Mouse (Mus musculus): Measurements from ENCODE around the gene Espn. TPM values are rescaled to one million over a fixed set of nuclear protein-coding genes. Genes with fewer than 3 reads are reported as not detected.

Espn gene
- polyA plus RNA-seq, 1 experiment from 2014 or later = 13.8 TPM

GRCm38 (mm10) chr4:152135363-152135762 lies 16.8 kb downstream of the Espn start:
- Histone ChIP-seq H3K4me2 (replicated peaks; ENCODE audit: low read depth) (no peak overlapping the region), H3K27ac (replicated peaks) (no peak overlapping the region), H3K9me3 (ENCODE audit: control insufficient read depth, low read length) (no peaks in the 10 kb centered on the region), H3K9ac (ENCODE audit: low read length) (no peak overlapping the region), H3K4me1 (replicated peaks; ENCODE audit: control insufficient read depth, insufficient read depth) (no peaks in the 10 kb centered on the region; the same call in 1 of the 2 replicates), H3K27me3 (ENCODE audit: control insufficient read depth, insufficient read depth, low read length) (peaks cover 6% of the 10 kb centered on the region; the same call in 1 of the 2 replicates), H3K4me3 (ENCODE audit: low read depth, low read length) (no peak overlapping the region), H3K36me3 (ENCODE audit: control insufficient read depth, insufficient read depth, low read length) (no peaks in the 10 kb centered on the region)
- TF ChIP-seq EP300 (optimal IDR thresholded peaks at IDR 0.05) (no peak), CTCF (IDR thresholded peaks at IDR 0.05; ENCODE audit: low read depth) (no peak)
- no peak for ATAC-seq (ENCODE audit: low FRiP score, low TSS enrichment)
- WGBS = 69% methylated on average over 12 of the region's 12 CpGs
- no peak for DNase-seq (ENCODE audit: low spot score)

DNA sequence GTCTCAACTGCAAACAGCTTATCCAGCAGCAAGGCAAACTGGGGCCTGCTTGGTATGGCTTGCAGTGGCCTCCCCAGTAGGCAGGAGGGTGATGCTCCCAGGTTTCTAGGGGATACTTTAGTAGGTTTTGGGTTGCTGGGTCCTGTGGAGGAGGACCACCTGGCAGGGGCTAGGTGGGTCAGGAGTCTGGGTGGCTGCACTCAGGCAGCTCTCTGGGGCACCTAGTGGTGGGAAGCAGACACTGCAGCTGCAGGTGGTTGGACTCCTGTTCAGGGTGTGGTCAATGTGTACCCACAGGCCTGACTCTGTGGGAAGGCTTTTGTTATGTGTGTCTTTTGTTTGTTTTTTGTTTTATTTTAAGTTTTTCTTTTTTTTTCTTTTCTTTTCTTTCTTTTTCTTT lies 17.7 kb downstream of the Espn start:
- H3K27ac ChIP-seq (replicated peaks) = no peak overlapping the region
- peaks cover 6% of the 10 kb centered on the region for H3K27me3 ChIP-seq (ENCODE audit: control insufficient read depth, insufficient read depth, low read length)
- no peak for ATAC-seq (ENCODE audit: low FRiP score, low TSS enrichment)
- H3K4me2 ChIP-seq (replicated peaks; ENCODE audit: low read depth) = no peak overlapping the region
- H3K9ac ChIP-seq (ENCODE audit: low read length) = no peak overlapping the region
- no peaks in the 10 kb centered on the region for H3K36me3 ChIP-seq (ENCODE audit: control insufficient read depth, insufficient read depth, low read length)
- DNase-seq (ENCODE audit: low spot score) = peak; percentile 79
- H3K9me3 ChIP-seq (ENCODE audit: control insufficient read depth, low read length) = no peaks in the 10 kb centered on the region
- TF ChIP-seq EP300 (optimal IDR thresholded peaks at IDR 0.05) (no peak), CTCF (IDR thresholded peaks at IDR 0.05; ENCODE audit: low read depth) (peak; percentile 78)
- H3K4me3 ChIP-seq (ENCODE audit: low read depth, low read length) = no peak overlapping the region
- H3K4me1 ChIP-seq (replicated peaks; ENCODE audit: control insufficient read depth, insufficient read depth) = no peaks in the 10 kb centered on the region; the same call in 1 of the 2 replicates

GRCm38 (mm10) chr4:152133213-152133612 lies 19.0 kb downstream of the Espn start:
- H3K27me3 ChIP-seq (ENCODE audit: control insufficient read depth, insufficient read depth, low read length) = peaks cover 6% of the 10 kb centered on the region
- no peak overlapping the region for H3K4me3 ChIP-seq (ENCODE audit: low read depth, low read length)
- no peak for TF ChIP-seq EP300 (optimal IDR thresholded peaks at IDR 0.05)
- TF ChIP-seq CTCF (IDR thresholded peaks at IDR 0.05; ENCODE audit: low read depth) = no peak
- no peak for DNase-seq (ENCODE audit: low spot score)
- WGBS = 60% methylated on average over 5 of the region's 5 CpGs
- no peak for ATAC-seq (ENCODE audit: low FRiP score, low TSS enrichment)
- H3K4me1 ChIP-seq (replicated peaks; ENCODE audit: control insufficient read depth, insufficient read depth) = no peaks in the 10 kb centered on the region
- H3K9ac ChIP-seq (ENCODE audit: low read length) = no peak overlapping the region
- no peak overlapping the region for H3K4me2 ChIP-seq (replicated peaks; ENCODE audit: low read depth)
- H3K9me3 ChIP-seq (ENCODE audit: control insufficient read depth, low read length) = no peaks in the 10 kb centered on the region
- H3K27ac ChIP-seq (replicated peaks) = no peak overlapping the region
- H3K36me3 ChIP-seq (ENCODE audit: control insufficient read depth, insufficient read depth, low read length) = no peaks in the 10 kb centered on the region

DNA sequence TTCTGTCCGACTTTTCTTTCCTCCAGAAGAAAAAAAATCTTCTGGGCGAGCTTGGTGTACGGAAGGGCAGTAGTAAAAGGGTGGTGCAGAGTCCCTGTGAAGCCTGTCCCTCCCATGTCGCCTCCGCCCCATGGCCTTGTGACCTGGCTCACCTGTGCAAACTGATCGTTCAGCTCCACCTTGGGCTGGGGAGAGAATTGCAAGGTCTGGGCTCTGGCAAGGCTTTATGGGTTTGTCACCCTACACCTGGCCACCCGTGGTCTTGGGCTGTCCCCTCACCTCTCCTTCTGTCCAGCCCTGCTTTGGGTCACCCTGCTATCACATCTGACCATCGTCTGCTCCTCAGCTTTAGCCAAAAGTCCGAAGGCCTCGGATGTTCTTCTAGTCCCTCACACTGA lies 19.4 kb downstream of the Espn start:
- ATAC-seq (ENCODE audit: low FRiP score, low TSS enrichment) (no peak), DNase-seq (ENCODE audit: low spot score) (peak; percentile 43)
- Histone ChIP-seq H3K4me2 (replicated peaks; ENCODE audit: low read depth) (no peak overlapping the region), H3K9me3 (ENCODE audit: control insufficient read depth, low read length) (no peaks in the 10 kb centered on the region), H3K4me1 (replicated peaks; ENCODE audit: control insufficient read depth, insufficient read depth) (no peaks in the 10 kb centered on the region), H3K9ac (ENCODE audit: low read length) (no peak overlapping the region), H3K27ac (replicated peaks) (no peak overlapping the region), H3K27me3 (ENCODE audit: control insufficient read depth, insufficient read depth, low read length) (peaks cover 6% of the 10 kb centered on the region), H3K4me3 (ENCODE audit: low read depth, low read length) (no peak overlapping the region), H3K36me3 (ENCODE audit: control insufficient read depth, insufficient read depth, low read length) (no peaks in the 10 kb centered on the region)
- 36% methylated on average over 10 of the region's 10 CpGs for WGBS
- TF ChIP-seq CTCF (IDR thresholded peaks at IDR 0.05; ENCODE audit: low read depth) = no peak
- no peak for TF ChIP-seq EP300 (optimal IDR thresholded peaks at IDR 0.05)

GRCm38 (mm10) chr4:152131809-152132771 lies 20.1 kb downstream of the Espn start:
- H3K9ac ChIP-seq (ENCODE audit: low read length) = no peak overlapping the region
- 13% methylated on average over 46 of the region's 50 CpGs for WGBS
- no peaks in the 10 kb centered on the region for H3K36me3 ChIP-seq (ENCODE audit: control insufficient read depth, insufficient read depth, low read length)
- peak; percentile 77 for DNase-seq (ENCODE audit: low spot score)
- H3K27me3 ChIP-seq (ENCODE audit: control insufficient read depth, insufficient read depth, low read length) = peaks cover 8% of the 10 kb centered on the region
- H3K4me3 ChIP-seq (ENCODE audit: low read depth, low read length) = peak overlapping the region; percentile 42; the same call in 1 of the 2 replicates
- H3K4me2 ChIP-seq (replicated peaks; ENCODE audit: low read depth) = peak overlapping the region; percentile 72
- TF ChIP-seq CTCF (IDR thresholded peaks at IDR 0.05; ENCODE audit: low read depth) (no peak), EP300 (optimal IDR thresholded peaks at IDR 0.05) (no peak)
- no peaks in the 10 kb centered on the region for H3K4me1 ChIP-seq (replicated peaks; ENCODE audit: control insufficient read depth, insufficient read depth)
- ATAC-seq (ENCODE audit: low FRiP score, low TSS enrichment) = peak; percentile 27
- H3K27ac ChIP-seq (replicated peaks) = no peak overlapping the region
- H3K9me3 ChIP-seq (ENCODE audit: control insufficient read depth, low read length) = no peaks in the 10 kb centered on the region

All from stomach, postnatal 0 days (tissue).